Mouse (Mus musculus): ENCODE measurements at regions not wholly inside any gene's neighbourhood (a gene's known extent, or its start where the extent isn't known, plus 50 kb on each side); places are given as distances from the start of the nearest gene placed in this dataset.

GRCm38 (mm10) chr1:90272830-90273628, 69.2 kb downstream of the Ackr3 start:
- H3K27me3 ChIP-seq (ENCODE audit: control insufficient read depth, insufficient read depth, insufficient read length), result no peaks in the 10 kb centered on the region
- H3K79me3 ChIP-seq (ENCODE audit: low read depth), result no peaks in the 10 kb centered on the region

GRCm38 (mm10) chr1:90273629-90273928, 69.8 kb downstream of the Ackr3 start:
- H3K36me3 ChIP-seq (ENCODE audit: control insufficient read depth, insufficient read depth), result no peaks in the 10 kb centered on the region
- no peaks in the 10 kb centered on the region for H3K79me2 ChIP-seq (ENCODE audit: control insufficient read depth, insufficient read depth)
- H3K4me3 ChIP-seq (ENCODE audit: insufficient read depth, poor library complexity, severe bottlenecking), result no peak overlapping the region
- H3K27me3 ChIP-seq (ENCODE audit: control insufficient read depth, insufficient read depth, insufficient read length), result no peaks in the 10 kb centered on the region
- H3K79me3 ChIP-seq (ENCODE audit: low read depth), result no peaks in the 10 kb centered on the region
- TF ChIP-seq FOSL1 (IDR thresholded peaks at IDR 0.05; ENCODE audit: insufficient read depth, low read length, poor library complexity, severe bottlenecking), result peak; percentile 49
- TF ChIP-seq MYOG (IDR thresholded peaks at IDR 0.05; ENCODE audit: control insufficient read depth, extremely low read depth, insufficient read length), result no peak
- no peak for TF ChIP-seq MYOD1 (IDR thresholded peaks at IDR 0.05; ENCODE audit: control insufficient read depth, insufficient read length, low read depth)
- H3ac ChIP-seq (ENCODE audit: control insufficient read depth, insufficient read length, low read depth), result no peak overlapping the region

More at GRCm38 (mm10) chr1:90272830-90273628, 69.2 kb downstream of the Ackr3 start:
- TF ChIP-seq MYOG (IDR thresholded peaks at IDR 0.05; ENCODE audit: control insufficient read depth, extremely low read depth, insufficient read length) (no peak), MAX (IDR thresholded peaks at IDR 0.05) (peak; percentile 50), USF1 (IDR thresholded peaks at IDR 0.05; ENCODE audit: low read depth) (peak; percentile 85)
- Histone ChIP-seq H3K4me3 (ENCODE audit: insufficient read depth, poor library complexity, severe bottlenecking) (no peak overlapping the region), H3K36me3 (ENCODE audit: control insufficient read depth, insufficient read depth) (no peaks in the 10 kb centered on the region), H3K79me2 (ENCODE audit: control insufficient read depth, insufficient read depth) (no peaks in the 10 kb centered on the region), H3ac (ENCODE audit: control insufficient read depth, insufficient read length, low read depth) (peak overlapping the region; percentile 41)

- Histone ChIP-seq H3K4me3 (ENCODE audit: insufficient read depth, poor library complexity, severe bottlenecking) (no peak overlapping the region), H3K27me3 (ENCODE audit: control insufficient read depth, insufficient read depth, insufficient read length) (no peaks in the 10 kb centered on the region)
- no peak for TF ChIP-seq MYOD1 (IDR thresholded peaks at IDR 0.05; ENCODE audit: control insufficient read depth, insufficient read length, low read depth)
Observed at GRCm38 (mm10) chr1:90274968-90275651, 71.3 kb downstream of the Ackr3 start.

GRCm38 (mm10) chr1:90275786-90276520, 72.2 kb downstream of the Ackr3 start:
- Histone ChIP-seq H3ac (ENCODE audit: control insufficient read depth, insufficient read length, low read depth) (no peak overlapping the region), H3K36me3 (ENCODE audit: control insufficient read depth, insufficient read depth) (no peaks in the 10 kb centered on the region), H3K79me3 (ENCODE audit: low read depth) (no peaks in the 10 kb centered on the region), H3K4me3 (ENCODE audit: insufficient read depth, poor library complexity, severe bottlenecking) (no peak overlapping the region), H3K27me3 (ENCODE audit: control insufficient read depth, insufficient read depth, insufficient read length) (no peaks in the 10 kb centered on the region), H3K79me2 (ENCODE audit: control insufficient read depth, insufficient read depth) (no peaks in the 10 kb centered on the region)
- TF ChIP-seq MYOD1 (IDR thresholded peaks at IDR 0.05; ENCODE audit: control insufficient read depth, insufficient read length, low read depth) (no peak), CTCF (IDR thresholded peaks at IDR 0.05; ENCODE audit: control insufficient read depth, insufficient read depth, insufficient read length) (no peak), CEBPB (IDR thresholded peaks at IDR 0.05; ENCODE audit: low read depth) (no peak), MAX (IDR thresholded peaks at IDR 0.05) (no peak), FOSL1 (IDR thresholded peaks at IDR 0.05; ENCODE audit: insufficient read depth, low read length, poor library complexity, severe bottlenecking) (no peak), MYOG (IDR thresholded peaks at IDR 0.05; ENCODE audit: control insufficient read depth, extremely low read depth, insufficient read length) (no peak), USF1 (IDR thresholded peaks at IDR 0.05; ENCODE audit: low read depth) (no peak)

More at GRCm38 (mm10) chr1:90274968-90275651, 71.3 kb downstream of the Ackr3 start:
- Histone ChIP-seq H3K79me2 (ENCODE audit: control insufficient read depth, insufficient read depth) (no peaks in the 10 kb centered on the region), H3K36me3 (ENCODE audit: control insufficient read depth, insufficient read depth) (no peaks in the 10 kb centered on the region), H3K79me3 (ENCODE audit: low read depth) (no peaks in the 10 kb centered on the region), H3ac (ENCODE audit: control insufficient read depth, insufficient read length, low read depth) (no peak overlapping the region)

DNA sequence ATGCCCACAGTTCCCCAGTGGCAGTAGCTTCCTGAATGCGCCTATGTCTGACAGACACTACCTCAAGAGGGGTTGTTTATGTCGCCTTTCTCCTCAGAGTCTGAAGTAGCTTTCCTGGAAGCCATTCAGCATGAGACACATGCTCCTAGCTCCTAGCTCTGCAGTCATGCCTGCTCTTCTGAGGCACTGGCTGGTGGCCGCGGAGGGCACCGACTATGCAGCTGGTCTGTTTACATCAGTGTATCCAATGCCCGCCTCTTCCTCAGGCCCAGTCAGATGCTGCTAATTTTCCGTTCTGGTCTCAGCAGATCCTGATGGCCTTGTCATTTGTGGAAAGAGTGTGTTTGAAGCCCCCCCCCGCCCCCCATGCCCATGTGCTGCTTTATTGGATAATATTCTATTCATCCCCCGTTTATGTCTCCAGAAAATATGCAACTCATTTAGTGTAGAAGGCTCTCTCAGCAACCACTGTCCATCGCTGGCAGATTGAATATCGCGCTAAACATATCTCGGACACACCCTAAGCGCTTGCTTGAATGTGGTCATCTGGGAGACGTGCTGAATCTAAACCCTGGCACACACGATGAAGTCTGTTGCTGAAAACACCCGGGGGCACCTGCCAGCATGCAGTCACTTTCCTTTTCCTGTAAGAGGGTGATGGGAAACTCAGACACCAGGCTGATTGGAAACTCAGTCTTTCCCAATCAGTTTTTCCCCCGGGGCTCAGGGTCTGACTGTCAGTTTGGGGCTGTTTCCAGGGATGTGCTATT, 73.9 kb downstream of the Ackr3 start:
- no peaks in the 10 kb centered on the region for H3K27me3 ChIP-seq (ENCODE audit: control insufficient read depth, insufficient read depth, insufficient read length)
- TF ChIP-seq USF1 (IDR thresholded peaks at IDR 0.05; ENCODE audit: low read depth) (no peak), CTCF (IDR thresholded peaks at IDR 0.05; ENCODE audit: control insufficient read depth, insufficient read depth, insufficient read length) (no peak), MYOD1 (IDR thresholded peaks at IDR 0.05; ENCODE audit: control insufficient read depth, insufficient read length, low read depth) (no peak), CEBPB (IDR thresholded peaks at IDR 0.05; ENCODE audit: low read depth) (no peak), MAX (IDR thresholded peaks at IDR 0.05) (no peak), FOSL1 (IDR thresholded peaks at IDR 0.05; ENCODE audit: insufficient read depth, low read length, poor library complexity, severe bottlenecking) (no peak), MYOG (IDR thresholded peaks at IDR 0.05; ENCODE audit: control insufficient read depth, extremely low read depth, insufficient read length) (no peak)
- H3K79me3 ChIP-seq (ENCODE audit: low read depth), result no peaks in the 10 kb centered on the region
- H3ac ChIP-seq (ENCODE audit: control insufficient read depth, insufficient read length, low read depth), result no peak overlapping the region
- no peak overlapping the region for H3K4me3 ChIP-seq (ENCODE audit: insufficient read depth, poor library complexity, severe bottlenecking)
- no peaks in the 10 kb centered on the region for H3K79me2 ChIP-seq (ENCODE audit: control insufficient read depth, insufficient read depth)
- no peaks in the 10 kb centered on the region for H3K36me3 ChIP-seq (ENCODE audit: control insufficient read depth, insufficient read depth)
